Mouse (Mus musculus) G1E (cell line): ENCODE results near the gene Mlh1.

ENCODE experiments used
- CTCF ChIP-seq: IDR thresholded peaks from 2 replicates; pipeline ENCODE4 v1.5.1; 2012; ENCODE audit warnings: low read depth, low read length, inconsistent platforms, mixed read lengths
- GATA1 ChIP-seq: IDR thresholded peaks from 2 replicates; pipeline ENCODE4 v1.6.1; 2012; ENCODE audit warnings: borderline replicate concordance, low read length, inconsistent platforms, mixed read lengths
- GATA2 ChIP-seq: IDR thresholded peaks from 2 replicates; pipeline ENCODE4 v1.6.1; 2012; ENCODE audit warnings: low read depth, low read length, inconsistent platforms, borderline replicate concordance
- POLR2AphosphoS5 ChIP-seq: IDR thresholded peaks from 2 replicates; pipeline ENCODE4 v1.6.1; 2012; ENCODE audit warnings: low read depth, low read length, inconsistent platforms; ENCODE audit not compliant: insufficient replicate concordance
- TAL1 ChIP-seq: conservative IDR thresholded peaks from 2 replicates; pipeline ENCODE4 v1.6.1; 2012; ENCODE audit warnings: low read depth, low read length, inconsistent platforms, mixed read lengths

- TF ChIP-seq TAL1 (no peak), CTCF (no peak), GATA1 (no peak), GATA2 (no peak), POLR2AphosphoS5 (no peak)
Measured at GRCm38 (mm10) chr9:111304036-111304435, 32.4 kb upstream of the Mlh1 start.
